Comparison of ENCODE assay signal across 7 mouse cellular contexts in genomic region chr2:155381060-155381437, GRCm38 (mm10). TPM values are rescaled to one million over a fixed set of nuclear protein-coding genes. Genes with fewer than 3 reads are reported as not detected.
DNase-seq lines count a peak whose midpoint lies in the region; ATAC-seq lines count a peak whose summit lies in the region.

No protein-coding gene starts in this region.

- H3K36me3 ChIP-seq in neural tube, embryonic 11.5 days (ENCODE audit: control insufficient read depth, insufficient read depth, low read length): no peaks in the 10 kb centered on the region
- H3K36me3 ChIP-seq in forebrain, embryonic 11.5 days (ENCODE audit: control insufficient read depth, insufficient read depth, low read length): peaks cover 2% of the 10 kb centered on the region; the same call in 1 of the 2 replicates
- peaks cover 10% of the 10 kb centered on the region for H3K36me3 ChIP-seq in limb, embryonic 10.5 days
- H3K36me3 ChIP-seq in neural tube, embryonic 13.5 days: peaks cover 10% of the 10 kb centered on the region

- H3K9me3 ChIP-seq in neural tube, embryonic 11.5 days (ENCODE audit: control insufficient read depth, low read length): no peaks in the 10 kb centered on the region
- H3K9me3 ChIP-seq in forebrain, embryonic 11.5 days (ENCODE audit: control insufficient read depth, low read length): no peaks in the 10 kb centered on the region
- H3K9me3 ChIP-seq in limb, embryonic 10.5 days (replicated peaks): no peaks in the 10 kb centered on the region
- H3K9me3 ChIP-seq in neural tube, embryonic 13.5 days: no peaks in the 10 kb centered on the region

- peak overlapping the region; percentile 82 for H3K4me2 ChIP-seq in neural tube, embryonic 11.5 days (ENCODE audit: low read depth)
- H3K4me2 ChIP-seq in forebrain, embryonic 11.5 days (ENCODE audit: low read depth, low read length, severe bottlenecking): peak overlapping the region; percentile 69
- H3K4me2 ChIP-seq in neural tube, embryonic 13.5 days: peak overlapping the region; percentile 88

- H3K4me1 ChIP-seq in neural tube, embryonic 11.5 days (ENCODE audit: control insufficient read depth, insufficient read depth, low read length): peaks cover 14% of the 10 kb centered on the region
- peaks cover 3% of the 10 kb centered on the region for H3K4me1 ChIP-seq in forebrain, embryonic 11.5 days (replicated peaks; ENCODE audit: control insufficient read depth, insufficient read depth, low read length)
- H3K4me1 ChIP-seq in limb, embryonic 10.5 days: peaks cover 24% of the 10 kb centered on the region
- peaks cover 49% of the 10 kb centered on the region for H3K4me1 ChIP-seq in neural tube, embryonic 13.5 days (replicated peaks)

- H3K27ac ChIP-seq in neural tube, embryonic 11.5 days (ENCODE audit: low read depth, low read length): peak overlapping the region; percentile 98
- no peak overlapping the region; the same call in 1 of the 2 replicates for H3K27ac ChIP-seq in forebrain, embryonic 11.5 days (ENCODE audit: low read depth, low read length)
- peak overlapping the region; percentile 98 for H3K27ac ChIP-seq in limb, embryonic 10.5 days
- peak overlapping the region; percentile 99 for H3K27ac ChIP-seq in neural tube, embryonic 13.5 days (replicated peaks)

- H3K27me3 ChIP-seq in neural tube, embryonic 11.5 days (ENCODE audit: control insufficient read depth, insufficient read depth, low read length): no peaks in the 10 kb centered on the region
- H3K27me3 ChIP-seq in forebrain, embryonic 11.5 days (ENCODE audit: control insufficient read depth, insufficient read depth, low read length): 0 out of 2 replicates have a peak, but pooled peaks cover 4% of the 10 kb centered on the region
- H3K27me3 ChIP-seq in limb, embryonic 10.5 days (ENCODE audit: low read depth, poor library complexity, severe bottlenecking): peaks cover 34% of the 10 kb centered on the region
- peaks cover 10% of the 10 kb centered on the region for H3K27me3 ChIP-seq in neural tube, embryonic 13.5 days

- ATAC-seq in neural tube, embryonic 11.5 days (ENCODE audit: insufficient read depth, low FRiP score, low TSS enrichment): no peak
- ATAC-seq in forebrain, embryonic 11.5 days (replicated peaks; ENCODE audit: low FRiP score): no peak
- ATAC-seq in neural tube, embryonic 13.5 days (ENCODE audit: low read depth): no peak

- H3K9ac ChIP-seq in neural tube, embryonic 11.5 days (ENCODE audit: low read length): peak overlapping the region; percentile 96
- peak overlapping the region; percentile 93 for H3K9ac ChIP-seq in forebrain, embryonic 11.5 days (ENCODE audit: low read length)
- peak overlapping the region; percentile 95 for H3K9ac ChIP-seq in neural tube, embryonic 13.5 days

- peak overlapping the region; percentile 80 for H3K4me3 ChIP-seq in neural tube, embryonic 11.5 days (ENCODE audit: low read depth, low read length)
- H3K4me3 ChIP-seq in forebrain, embryonic 11.5 days (ENCODE audit: low read depth, low read length): peak overlapping the region; percentile 87
- H3K4me3 ChIP-seq in limb, embryonic 10.5 days: peak overlapping the region; percentile 93
- H3K4me3 ChIP-seq in neural tube, embryonic 13.5 days: peak overlapping the region; percentile 74

- WGBS in neural tube, embryonic 11.5 days: 2% methylated on average over 11 of the region's 11 CpGs
- WGBS in forebrain, embryonic 11.5 days: 1% methylated on average over 11 of the region's 11 CpGs
- 3% methylated on average over 11 of the region's 11 CpGs for WGBS in limb, embryonic 10.5 days
- 1% methylated on average over 11 of the region's 11 CpGs for WGBS in neural tube, embryonic 13.5 days

- DNase-seq in neural tube, embryonic 11.5 days (ENCODE audit: low spot score): no peak
- no peak for DNase-seq in neural tube, embryonic 10.5 days (ENCODE audit: extremely low spot score, low spot score)
- DNase-seq in forebrain, embryonic 11.5 days (ENCODE audit: low spot score): no peak
- DNase-seq in limb, embryonic 10.5 days (ENCODE audit: low spot score): no peak
- no peak for DNase-seq in ovary, adult 18-20 months (ENCODE audit: low spot score)
- DNase-seq in right cerebral cortex, postnatal 36 days (ENCODE audit: low spot score in 2 of 2): no peak

RNA-seq across cellular contexts. Expression of gene Trp53inp2, which starts 0.2 kb away (rescaled TPM):
- polyA plus RNA-seq in neural tube, embryonic 11.5 days (2014; fragmentation: Nextera tagmentation; extraction: Ambion mirVana): 94.0 and 104 TPM in 2 replicates
- 60.3 and 63.0 TPM in 2 replicates for polyA plus RNA-seq in forebrain, embryonic 11.5 days (2014; fragmentation: Nextera tagmentation; extraction: Ambion mirVana)
- 15.2 and 23.5 TPM in 2 replicates for polyA plus RNA-seq in limb, embryonic 10.5 days (2016; fragmentation: Nextera tagmentation; extraction: Ambion mirVana)
- 136 and 139 TPM in 2 replicates for polyA plus RNA-seq in neural tube, embryonic 13.5 days (2015; fragmentation: Nextera tagmentation; extraction: Ambion mirVana)

RNA-seq across cellular contexts. Expression of gene Pigu, which starts 23.8 kb away (rescaled TPM):
- polyA plus RNA-seq in neural tube, embryonic 11.5 days (2014; fragmentation: Nextera tagmentation; extraction: Ambion mirVana): 56.1 and 58.0 TPM in 2 replicates
- polyA plus RNA-seq in forebrain, embryonic 11.5 days (2014; fragmentation: Nextera tagmentation; extraction: Ambion mirVana): 55.9 and 56.3 TPM in 2 replicates
- 51.7 and 53.9 TPM in 2 replicates for polyA plus RNA-seq in limb, embryonic 10.5 days (2016; fragmentation: Nextera tagmentation; extraction: Ambion mirVana)
- 51.3 and 55.5 TPM in 2 replicates for polyA plus RNA-seq in neural tube, embryonic 13.5 days (2015; fragmentation: Nextera tagmentation; extraction: Ambion mirVana)
